Mouse (Mus musculus) thymus, postnatal 10 days (tissue): ENCODE data around the gene Tmem203.
"Not testable (repeated sequence)": the region's sequence is repeated elsewhere in the genome, so short reads cannot be mapped to it uniquely, and the experiment has no call there.

Experiments used
- DNase-seq, 2 experiments: peaks; one replicate each; pipeline ENCODE4 v3.0.0; 2021; ENCODE audit warnings: low spot score in 2 of 2

The Tmem203 gene

GRCm38 (mm10) chr2:25233421-25233820 lies 21.8 kb upstream of the Tmem203 start:
- no peak for DNase-seq

DNA sequence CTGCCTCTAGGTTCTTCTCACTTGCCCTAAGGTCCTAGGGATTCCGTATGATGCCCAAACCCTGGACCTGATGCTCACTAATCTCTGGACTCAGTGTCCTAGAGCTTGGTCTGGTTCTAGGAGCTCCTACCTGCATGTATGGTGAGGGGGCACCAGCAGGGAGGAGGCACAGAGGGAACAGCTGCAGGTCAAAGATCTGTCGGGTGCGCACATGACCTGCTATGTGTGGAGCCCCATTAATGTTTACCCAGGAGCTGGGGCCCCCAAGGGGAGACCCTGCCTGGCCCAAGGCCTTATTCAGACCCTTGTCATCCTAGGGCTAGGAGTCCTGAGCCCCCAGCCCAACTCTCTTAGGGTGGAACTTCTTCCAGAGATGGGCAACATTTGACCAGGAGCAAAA lies 21.2 kb upstream of the Tmem203 start, which contains the start of gene Slc34a3:
Gene Slc34a3, minus strand, starts transcription at position 315 of the 400 bp plus-strand sequence.
- DNase-seq = no peak

DNA sequence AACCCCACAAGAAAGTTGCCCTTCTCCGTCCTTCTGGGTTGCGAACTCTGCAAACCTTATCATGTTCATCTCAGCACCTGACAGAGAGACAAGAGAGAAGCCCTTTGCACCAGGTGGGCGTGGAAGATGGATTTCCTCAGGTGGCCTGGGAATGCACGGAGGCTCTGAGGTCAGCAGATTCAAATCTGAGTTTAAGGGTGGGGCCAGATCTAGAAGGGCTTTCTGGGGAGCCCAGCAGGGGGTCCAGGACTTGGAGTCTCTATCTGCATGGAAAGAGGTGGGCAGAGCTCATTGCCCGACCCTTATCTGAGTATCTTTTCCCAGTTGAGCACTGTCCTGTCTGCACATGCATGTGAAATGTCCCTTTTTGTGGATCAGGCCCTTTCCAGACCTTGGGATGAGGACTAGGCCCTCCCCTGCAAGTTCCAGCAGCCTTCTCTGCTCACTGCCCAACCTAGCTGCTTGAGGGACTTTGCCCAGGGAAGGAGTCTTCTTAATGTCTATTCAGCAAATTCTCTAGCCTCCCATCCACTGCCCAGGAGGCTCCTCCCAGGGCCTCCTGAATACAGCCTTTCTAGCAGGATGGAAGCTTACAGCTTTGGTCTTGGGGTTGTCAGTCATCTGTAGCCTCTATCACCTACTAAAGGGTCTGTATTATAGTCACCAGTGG lies 20.6 kb upstream of the Tmem203 start:
- no peak for DNase-seq

DNA sequence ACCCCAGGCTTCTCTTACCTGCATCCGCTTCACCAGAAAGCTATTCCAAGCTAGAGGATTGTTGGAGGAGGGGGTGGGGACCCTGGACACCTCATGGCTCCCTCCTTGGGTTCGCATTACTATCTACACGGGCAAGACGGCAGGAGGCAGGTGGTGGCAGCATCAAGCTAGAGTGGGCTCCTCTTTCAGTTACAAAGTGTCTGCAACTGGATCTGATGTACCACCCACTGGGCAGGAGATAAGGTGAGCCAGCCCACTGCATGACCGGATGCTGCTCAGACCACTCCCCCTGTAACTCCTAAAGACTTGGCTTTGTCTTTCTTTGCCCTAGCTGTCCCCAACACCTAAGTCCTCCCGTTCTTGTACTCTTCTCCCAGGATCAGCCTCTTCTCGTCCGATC lies 18.6 kb upstream of the Tmem203 start, which contains the start of gene Rnf224:
Gene Rnf224, minus strand, starts transcription at position 174 of the 400 bp plus-strand sequence.
- no peak for DNase-seq

DNA sequence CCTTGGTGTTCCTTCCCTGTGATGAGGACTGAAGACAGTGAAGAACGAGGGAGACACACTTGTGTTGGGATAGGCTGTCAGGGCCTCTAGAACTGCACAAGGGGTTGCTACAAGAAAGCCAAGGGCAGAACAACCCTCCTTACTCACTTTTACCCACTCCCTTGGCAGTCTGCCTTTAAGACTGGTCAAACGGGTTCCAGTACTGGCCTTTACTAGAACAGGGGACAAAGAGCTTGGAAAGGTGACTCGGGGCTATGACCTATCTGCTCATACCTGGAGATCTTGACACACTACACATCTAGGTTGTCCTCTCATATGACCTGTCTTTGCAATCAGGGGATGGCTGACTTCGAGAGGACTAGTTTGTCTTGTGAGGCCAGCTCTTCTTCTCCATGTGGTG lies 17.7 kb upstream of the Tmem203 start:
- DNase-seq = no peak

DNA sequence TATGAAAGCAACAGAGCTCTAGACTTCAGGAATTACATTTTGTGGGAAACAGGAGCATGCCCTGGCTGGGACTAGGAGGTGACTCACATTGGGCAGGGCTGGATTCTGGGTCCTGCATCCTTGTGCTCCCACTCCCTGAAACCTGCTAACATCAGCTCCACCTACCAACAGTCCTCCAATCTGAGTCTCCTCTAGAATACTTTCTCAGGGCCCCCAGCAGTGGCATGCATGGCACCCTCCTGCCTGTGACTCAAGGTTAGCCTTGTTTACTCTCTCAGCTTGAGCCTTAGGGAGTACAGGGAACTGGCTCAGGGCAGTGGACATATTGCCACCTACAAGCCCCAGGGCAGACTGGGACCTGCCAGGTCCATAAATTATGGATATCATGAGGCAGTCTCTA lies 17.1 kb upstream of the Tmem203 start:
- DNase-seq = no peak

DNA sequence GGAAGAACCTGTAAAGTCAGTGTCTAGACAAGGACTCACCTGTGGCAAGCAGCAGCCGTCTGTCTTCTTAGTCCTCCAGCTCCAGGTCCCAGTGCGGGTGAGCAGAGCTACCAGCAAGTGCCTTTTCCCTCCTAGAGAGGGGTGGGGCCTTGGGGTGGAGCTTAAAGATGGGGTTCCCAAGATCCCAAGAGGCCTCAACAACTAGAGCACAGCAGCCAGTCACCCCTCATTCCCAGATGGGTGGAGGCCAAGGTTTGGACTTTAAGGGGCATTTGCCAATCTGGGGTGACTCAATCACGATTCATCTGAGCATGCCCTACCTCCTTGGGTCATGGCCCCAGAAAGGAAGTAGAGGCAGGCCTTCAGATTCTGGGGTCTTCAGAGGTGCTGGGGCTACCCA lies 15.5 kb upstream of the Tmem203 start:
- no peak for DNase-seq

DNA sequence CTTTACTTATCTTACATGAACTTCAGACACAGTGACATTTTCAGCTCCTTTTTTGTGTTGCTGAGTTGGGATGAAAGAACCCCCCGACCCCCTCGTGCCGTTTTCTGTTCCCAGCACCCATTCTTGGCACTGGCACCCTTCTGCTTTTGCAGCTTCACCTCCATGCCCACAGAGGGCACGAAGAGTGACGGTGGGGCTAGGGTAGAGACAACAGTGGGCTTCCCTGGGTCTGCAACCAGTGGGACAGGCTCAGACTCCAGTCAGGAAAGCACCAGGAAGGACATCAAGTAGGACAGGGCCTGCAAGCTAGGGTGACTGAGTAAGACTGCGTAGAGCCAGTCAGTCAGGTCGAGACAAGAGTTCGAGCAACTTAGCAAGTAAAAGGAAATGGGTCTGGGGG lies 14.9 kb upstream of the Tmem203 start:
- DNase-seq = no peak

- DNase-seq = no peak
Measured at GRCm38 (mm10) chr2:25240723-25241437, 14.4 kb upstream of the Tmem203 start.

GRCm38 (mm10) chr2:25241438-25241775 lies 13.8 kb upstream of the Tmem203 start:
- DNase-seq = no peak

- peak in 1 of 2 experiments; percentile 35 for DNase-seq
Measured at GRCm38 (mm10) chr2:25242101-25242506, 13.1 kb upstream of the Tmem203 start, which contains the start of the genes Rnf208 and Cysrt1. TSS of gene Rnf208 (plus strand) at chr2:25242255. TSS of gene Cysrt1 (minus strand) at chr2:25242452.

DNA sequence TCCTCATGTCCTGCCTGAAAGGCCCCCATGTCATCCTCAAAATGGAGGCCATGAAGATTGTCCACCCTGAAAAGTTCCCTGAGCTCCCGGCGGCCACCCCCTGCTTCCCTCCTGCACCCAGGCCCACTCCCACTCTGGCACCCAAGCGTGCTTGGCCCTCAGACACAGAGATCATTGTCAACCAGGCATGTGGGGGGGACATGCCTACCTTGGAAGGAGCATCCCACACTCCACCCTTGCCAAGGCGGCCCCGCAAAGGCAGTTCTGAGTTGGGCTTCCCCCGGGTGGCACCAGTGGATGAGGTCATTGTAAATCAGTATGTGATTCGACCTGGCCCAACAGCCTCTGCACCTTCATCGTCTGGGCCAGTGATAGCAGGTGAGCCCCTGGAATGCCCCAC lies 11.9 kb upstream of the Tmem203 start:
- no peak for DNase-seq

DNA sequence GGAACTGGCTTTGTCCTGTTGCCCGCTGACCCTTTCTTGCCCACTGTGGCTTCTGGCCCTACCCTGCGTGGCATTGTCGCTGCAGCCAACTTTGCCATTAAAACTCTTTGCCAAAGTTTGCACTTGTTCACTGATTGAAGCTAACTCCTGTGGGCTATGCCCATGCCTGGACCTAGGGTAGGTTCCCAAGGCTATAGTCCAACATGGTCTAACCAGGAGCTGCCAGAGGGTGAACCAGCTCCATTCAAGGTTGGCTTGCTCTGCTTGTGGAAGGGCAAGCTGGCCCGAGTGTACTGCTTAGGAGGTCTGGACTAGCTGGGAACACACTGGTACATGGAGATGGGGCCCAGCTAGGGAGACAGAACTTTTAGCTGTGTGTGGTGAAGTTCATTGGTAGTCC lies 11.1 kb upstream of the Tmem203 start:
- DNase-seq = no peak

DNA sequence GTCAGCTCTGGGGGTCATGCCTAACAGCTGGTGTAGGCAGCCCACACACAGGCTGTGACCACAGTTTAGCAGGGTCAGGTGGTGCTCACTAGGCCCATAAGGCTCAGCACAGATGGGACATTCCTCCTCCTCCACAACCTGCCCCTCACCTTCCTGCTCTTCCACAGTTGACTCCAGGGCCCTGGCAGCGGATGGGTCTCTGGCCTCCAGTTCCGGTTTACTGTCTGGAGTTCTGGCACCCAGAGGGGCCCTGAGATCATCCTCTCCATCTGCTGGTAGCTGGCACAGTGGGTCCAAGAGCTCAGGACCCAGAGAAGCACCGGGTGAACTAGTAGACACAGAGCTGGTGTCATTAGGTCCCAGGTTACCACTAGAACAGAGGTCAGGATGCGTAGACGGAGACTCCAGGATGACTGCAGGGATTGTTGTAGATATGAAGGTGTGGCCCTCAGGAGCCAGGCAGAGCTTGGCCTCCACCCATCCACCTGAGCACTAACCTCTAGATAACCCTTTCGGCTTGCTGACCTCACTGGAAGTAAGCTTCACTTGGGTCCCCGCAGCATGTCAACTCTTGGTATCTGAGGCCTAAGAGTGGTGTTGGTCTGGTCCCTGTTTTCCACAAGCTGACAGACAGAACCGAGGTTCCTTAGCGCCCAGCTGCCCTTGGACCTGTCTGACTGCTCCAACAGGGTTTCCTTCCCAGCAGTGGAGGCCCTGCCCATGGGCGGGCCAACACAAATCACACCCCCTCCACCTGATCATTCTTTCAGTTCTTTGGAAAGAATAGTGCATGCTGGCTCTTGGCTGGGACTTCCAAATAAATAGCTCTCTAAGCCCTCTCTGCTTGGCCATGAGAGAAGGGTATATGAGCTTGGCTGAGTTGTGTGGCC lies 8.8 kb upstream of the Tmem203 start, which contains the start of gene AL732309.1:
Gene AL732309.1, minus strand, starts transcription at position 681 of the 890 bp plus-strand sequence.
- no peak for DNase-seq

GRCm38 (mm10) chr2:25252331-25252730 lies 2.9 kb upstream of the Tmem203 start:
- no peak for DNase-seq

DNA sequence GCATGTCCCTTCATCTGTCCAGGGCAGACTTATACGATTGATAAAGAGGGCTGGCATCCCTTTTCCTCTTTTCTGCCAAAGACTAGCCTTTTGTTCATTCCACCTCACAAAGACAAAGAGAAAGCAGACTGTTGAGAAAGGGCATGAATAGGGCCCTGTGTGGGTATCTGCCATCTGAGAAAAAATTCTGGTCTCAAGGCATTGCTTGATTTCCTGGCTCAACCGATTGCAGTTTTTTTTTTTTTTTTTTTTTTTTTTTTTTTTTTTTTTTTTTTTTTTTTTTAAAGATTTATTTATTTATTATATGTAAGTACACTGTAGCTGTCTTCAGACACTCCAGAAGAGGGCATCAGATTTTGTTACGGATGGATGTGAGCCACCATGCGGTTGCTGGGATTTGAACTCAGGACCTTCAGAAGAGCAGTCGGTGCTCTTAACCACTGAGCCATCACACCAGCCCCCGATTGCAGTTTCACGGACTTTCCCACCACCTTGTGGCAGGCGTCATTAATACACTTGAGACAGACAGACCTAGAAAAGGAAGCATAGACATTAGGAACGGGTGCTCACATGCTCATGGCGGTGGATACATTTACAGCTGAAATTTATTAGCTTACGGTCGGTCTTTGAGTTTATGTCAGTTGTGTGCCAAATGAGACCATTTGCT lies 1.3 kb downstream of the Tmem203 start:
- peak; percentile 40 to 68 for DNase-seq

DNA sequence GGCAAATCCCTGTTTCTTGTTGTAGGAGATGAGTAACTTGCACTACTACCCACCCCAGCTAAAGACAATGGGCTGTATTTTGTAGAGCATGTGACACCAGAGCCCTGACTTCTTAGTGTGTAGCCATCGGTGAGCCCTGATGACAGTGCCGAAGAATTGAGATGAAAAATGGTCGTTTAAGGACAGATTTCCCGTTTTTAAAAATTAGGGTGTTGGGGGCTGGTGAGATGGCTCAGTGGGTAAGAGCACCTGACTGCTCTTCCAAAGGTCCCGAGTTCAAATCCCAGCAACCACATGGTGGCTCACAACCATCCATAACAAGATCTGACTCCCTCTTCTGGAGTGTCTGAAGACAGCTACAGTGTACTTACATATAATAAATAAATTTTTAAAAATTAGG lies 2.0 kb downstream of the Tmem203 start:
- DNase-seq = not testable (repeated sequence)

- no peak for DNase-seq
Measured at GRCm38 (mm10) chr2:25258887-25259286, 3.6 kb downstream of the Tmem203 start.

GRCm38 (mm10) chr2:25261870-25262269 lies 6.6 kb downstream of the Tmem203 start:
- DNase-seq = no peak

GRCm38 (mm10) chr2:25262291-25262767 lies 7.1 kb downstream of the Tmem203 start, which contains the start of gene Tprn:
TSS of gene Tprn (plus strand) at chr2:25262618.
- DNase-seq = peak; percentile 92 to 94
